Mouse (Mus musculus) heart, embryonic 12.5 days (tissue): ENCODE results near the gene Cwc27. TPM values are rescaled to one million over a fixed set of nuclear protein-coding genes. Genes with fewer than 3 reads are reported as not detected.

ENCODE experiments used
- ATAC-seq: fragments of 200-750 bp; cut with Nextera tagmentation; 2 replicates; pipeline ENCODE4 v1.8.0; 2017; ENCODE audit warnings: moderate TSS enrichment, moderate library complexity; ENCODE audit not compliant: insufficient number of reproducible peaks, low FRiP score
- H3K27ac ChIP-seq: fragments of 300-500 bp; sonication (generic); 2 replicates; pipeline ENCODE4 v1.5.1; 2016; ENCODE audit warnings: mild to moderate bottlenecking, moderate library complexity; ENCODE audit not compliant: poor library complexity, severe bottlenecking
- H3K27me3 ChIP-seq: fragments of 300-500 bp; sonication (generic); replicated peaks from 2 replicates; pipeline ENCODE4 v1.6.1; 2016; ENCODE audit warnings: mild to moderate bottlenecking, moderate library complexity
- H3K36me3 ChIP-seq: fragments of 300-500 bp; sonication (generic); 2 replicates; pipeline ENCODE4 v1.6.1; 2016; ENCODE audit warnings: mild to moderate bottlenecking, moderate library complexity
- H3K4me1 ChIP-seq: fragments of 300-500 bp; sonication (generic); replicated peaks from 2 replicates; pipeline ENCODE4 v1.6.1; 2016; ENCODE audit warnings: mild to moderate bottlenecking
- H3K4me2 ChIP-seq: fragments of 300-500 bp; sonication (generic); 2 replicates; pipeline ENCODE4 v1.6.1; 2016; ENCODE audit warnings: mild to moderate bottlenecking, moderate library complexity
- H3K4me3 ChIP-seq: fragments of 300-500 bp; sonication (generic); 2 replicates; pipeline ENCODE4 v1.5.1; 2016; ENCODE audit warnings: mild to moderate bottlenecking
- H3K9ac ChIP-seq: fragments of 300-500 bp; sonication (generic); 2 replicates; pipeline ENCODE4 v1.6.1; 2016; ENCODE audit warnings: mild to moderate bottlenecking, moderate library complexity
- H3K9me3 ChIP-seq: fragments of 300-500 bp; sonication (generic); replicated peaks from 2 replicates; pipeline ENCODE4 v1.6.1; 2016; ENCODE audit warnings: mild to moderate bottlenecking, moderate library complexity
- WGBS: fragments of 180-500 bp; shearing (Covaris S2); methylation state at CpG from one replicate; pipeline ENCODE4 v1.1.7; 2016; 5-methylcytosine and 5-hydroxymethylcytosine counted together
- polyA plus RNA-seq: library from polyadenylated mRNA; unstranded; fragments of >200 nt; fragmentation: Nextera tagmentation; extraction: Ambion mirVana; gene quantifications from 2 replicates; pipeline ENCODE4 v1.2.1, GENCODE M21; 2016

Cwc27 gene
- polyA plus RNA-seq, 1 experiment from 2014 or later, result 22.3 TPM

DNA sequence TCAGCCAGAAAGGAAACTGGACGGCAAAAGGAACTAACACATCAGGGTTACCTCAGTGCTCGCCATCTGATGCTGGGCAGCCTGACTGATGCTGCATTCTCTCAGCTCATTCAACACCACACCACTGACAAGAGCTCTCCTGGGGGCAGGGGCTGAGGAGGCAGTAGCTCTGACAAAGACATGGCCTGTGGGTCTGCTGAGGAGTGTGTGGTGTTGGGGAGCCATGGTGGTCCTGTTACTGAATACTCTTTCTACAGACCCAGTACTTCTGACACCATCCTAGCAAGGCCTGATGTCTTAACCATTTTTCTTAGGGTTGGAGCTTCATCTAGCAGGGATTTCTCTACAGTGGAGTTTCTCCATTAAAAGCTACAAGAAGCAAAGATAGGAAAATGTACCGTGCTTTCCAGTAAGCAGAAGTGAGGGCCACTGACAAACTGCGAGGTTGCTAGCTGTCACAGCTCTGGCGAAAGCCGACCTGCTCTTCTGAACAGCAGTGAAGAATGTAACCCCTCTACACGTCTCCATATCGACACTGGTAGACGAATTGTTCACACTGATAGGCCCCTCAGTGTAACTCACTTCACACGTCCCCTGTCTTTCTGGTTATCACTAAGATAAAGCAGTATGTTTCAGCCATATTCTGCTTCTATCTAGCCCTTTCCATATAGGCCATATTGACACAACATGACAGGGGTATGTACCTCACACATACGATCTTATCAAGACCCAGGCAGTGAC lies 189.6 kb downstream of the Cwc27 start:
- H3K9ac ChIP-seq, result no peak overlapping the region

DNA sequence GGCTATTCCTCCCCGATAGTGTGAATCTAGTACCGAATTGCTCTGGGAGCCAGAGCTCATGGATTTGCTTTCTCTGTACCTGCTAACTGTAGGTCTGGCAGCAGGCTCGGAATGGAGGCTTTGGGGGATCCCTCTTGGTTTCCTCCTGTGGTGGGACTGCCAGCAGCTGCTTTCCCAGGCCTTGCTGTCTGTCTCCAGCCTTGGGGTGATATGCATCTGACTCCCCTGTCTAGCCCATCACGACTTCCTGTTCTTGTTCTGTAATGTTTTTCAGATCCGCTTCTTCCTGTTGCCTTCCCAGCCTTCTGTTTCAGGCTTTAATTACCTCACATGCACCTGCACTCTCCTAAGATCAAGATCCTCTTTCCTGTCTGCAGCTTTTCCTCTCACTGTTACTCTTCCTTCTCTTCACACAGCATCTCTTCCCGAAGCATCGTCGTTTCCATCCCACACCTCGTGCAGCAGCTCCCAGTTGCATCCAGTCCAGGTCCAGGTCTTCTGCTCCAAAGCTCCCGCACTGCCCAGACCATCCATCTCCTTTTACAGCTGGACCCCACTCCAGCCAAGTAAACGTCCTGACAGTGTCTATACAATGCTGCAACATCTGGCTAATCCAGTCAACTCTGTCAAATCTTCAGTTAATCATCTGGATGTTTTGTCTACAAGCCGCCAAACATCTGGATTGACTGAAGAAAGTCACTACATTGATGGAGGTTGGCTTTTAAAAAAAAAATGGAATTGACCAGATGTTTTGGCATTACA lies 193.6 kb downstream of the Cwc27 start:
- Histone ChIP-seq H3K27me3 (no peaks in the 10 kb centered on the region), H3K9me3 (no peaks in the 10 kb centered on the region), H3K4me3 (no peak overlapping the region), H3K36me3 (no peaks in the 10 kb centered on the region), H3K27ac (no peak overlapping the region), H3K4me2 (no peak overlapping the region), H3K4me1 (peaks cover 9% of the 10 kb centered on the region), H3K9ac (no peak overlapping the region)
- WGBS, result 78% methylated on average over 12 of the region's 12 CpGs
- no peak for ATAC-seq

More for the DNA sequence above, 189.6 kb downstream of the Cwc27 start:
- Histone ChIP-seq H3K27ac (peak overlapping the region; percentile 87), H3K27me3 (no peaks in the 10 kb centered on the region), H3K36me3 (no peaks in the 10 kb centered on the region), H3K4me3 (no peak overlapping the region), H3K4me2 (peak overlapping the region; percentile 39), H3K9me3 (no peaks in the 10 kb centered on the region), H3K4me1 (peaks cover 27% of the 10 kb centered on the region)
- peak; percentile 71; the same call in 1 of the 2 replicates for ATAC-seq
- WGBS, result 18% methylated on average over 11 of the region's 11 CpGs

DNA sequence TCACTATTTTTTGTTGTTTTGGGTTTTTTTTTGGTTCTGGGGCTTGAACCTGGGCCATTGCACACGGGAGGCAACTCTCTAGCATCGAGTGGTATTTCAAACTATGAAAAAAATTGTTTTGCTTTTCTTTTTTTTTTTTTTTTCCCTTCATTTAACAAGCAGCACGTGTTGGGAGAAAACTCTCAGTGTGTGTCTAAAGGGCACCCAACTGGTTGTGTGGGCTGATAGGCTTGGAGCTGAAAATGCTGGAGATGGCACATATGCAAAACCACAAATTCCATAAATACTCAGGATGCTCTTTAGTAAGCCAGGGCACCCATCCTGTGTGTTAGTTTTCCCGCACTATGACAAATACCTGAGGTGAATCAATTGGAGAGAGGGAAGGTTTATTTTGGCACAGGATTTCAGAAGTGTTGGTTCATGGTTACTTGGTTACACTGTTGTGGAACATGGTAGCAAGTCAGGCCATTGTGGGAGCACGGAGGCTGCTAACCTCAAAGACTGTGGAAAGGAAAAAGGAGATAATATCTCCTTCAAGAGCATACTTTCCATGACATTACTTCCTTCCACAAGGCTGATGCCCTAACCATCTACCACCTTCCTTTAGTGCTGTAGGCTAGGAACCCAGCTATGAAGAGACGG lies 194.7 kb downstream of the Cwc27 start:
- WGBS, result 86% methylated on average over 6 of the region's 6 CpGs
- Histone ChIP-seq H3K9ac (no peak overlapping the region), H3K4me3 (no peak overlapping the region), H3K27me3 (no peaks in the 10 kb centered on the region), H3K27ac (no peak overlapping the region), H3K4me1 (peaks cover 4% of the 10 kb centered on the region), H3K4me2 (no peak overlapping the region), H3K36me3 (no peaks in the 10 kb centered on the region), H3K9me3 (no peaks in the 10 kb centered on the region)
- ATAC-seq, result no peak

DNA sequence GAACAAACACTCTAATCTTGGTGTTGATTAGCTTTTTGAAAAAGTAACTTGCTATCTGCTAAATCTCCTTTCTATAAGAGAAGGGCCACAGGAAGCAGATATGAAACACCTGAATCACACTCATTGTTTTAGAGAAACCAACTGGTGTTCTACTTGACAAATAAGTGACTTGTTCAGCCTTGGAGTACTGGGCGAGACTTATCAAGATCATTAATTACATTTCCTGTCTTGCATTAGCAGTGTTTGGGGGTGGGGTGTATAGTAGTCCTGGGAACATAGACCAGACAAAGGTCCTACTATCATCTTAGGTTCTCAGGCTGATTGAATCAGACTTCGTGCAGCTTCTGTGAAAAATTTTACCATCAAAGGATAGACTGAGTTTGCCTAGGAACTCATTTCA lies 196.5 kb downstream of the Cwc27 start:
- ATAC-seq, result no peak
- Histone ChIP-seq H3K9ac (no peak overlapping the region), H3K4me2 (no peak overlapping the region), H3K4me3 (no peak overlapping the region), H3K9me3 (no peaks in the 10 kb centered on the region), H3K27me3 (no peaks in the 10 kb centered on the region), H3K27ac (no peak overlapping the region), H3K36me3 (no peaks in the 10 kb centered on the region), H3K4me1 (no peaks in the 10 kb centered on the region; the same call in 1 of the 2 replicates)
- WGBS, result 59% methylated on average over 2 of the region's 2 CpGs

GRCm38 (mm10) chr13:104619503-104620288 lies 197.2 kb downstream of the Cwc27 start:
- no peak overlapping the region for H3K9ac ChIP-seq
- H3K4me3 ChIP-seq, result no peak overlapping the region
- H3K4me1 ChIP-seq, result no peaks in the 10 kb centered on the region; the same call in 1 of the 2 replicates
- no peak overlapping the region for H3K27ac ChIP-seq
- no peak for ATAC-seq
- WGBS, result 87% methylated on average over 7 of the region's 7 CpGs
- no peaks in the 10 kb centered on the region for H3K27me3 ChIP-seq
- no peak overlapping the region for H3K4me2 ChIP-seq
- no peaks in the 10 kb centered on the region for H3K36me3 ChIP-seq
- H3K9me3 ChIP-seq, result no peaks in the 10 kb centered on the region

GRCm38 (mm10) chr13:104617201-104617600 lies 199.7 kb downstream of the Cwc27 start:
- H3K36me3 ChIP-seq, result no peaks in the 10 kb centered on the region
- H3K9ac ChIP-seq, result no peak overlapping the region
- no peak overlapping the region for H3K4me2 ChIP-seq
- no peaks in the 10 kb centered on the region for H3K27me3 ChIP-seq
- no peak for ATAC-seq
- no peak overlapping the region for H3K27ac ChIP-seq
- no peaks in the 10 kb centered on the region for H3K9me3 ChIP-seq
- no peak overlapping the region for H3K4me3 ChIP-seq
- WGBS, result 78% methylated on average over 4 of the region's 4 CpGs
- H3K4me1 ChIP-seq, result no peaks in the 10 kb centered on the region

GRCm38 (mm10) chr13:104615999-104616810 lies 200.7 kb downstream of the Cwc27 start:
- Histone ChIP-seq H3K27ac (no peak overlapping the region), H3K27me3 (no peaks in the 10 kb centered on the region), H3K4me1 (no peaks in the 10 kb centered on the region), H3K36me3 (no peaks in the 10 kb centered on the region), H3K9ac (no peak overlapping the region), H3K4me3 (no peak overlapping the region), H3K9me3 (no peaks in the 10 kb centered on the region), H3K4me2 (no peak overlapping the region)
- WGBS, result 85% methylated on average over 18 of the region's 18 CpGs
- ATAC-seq, result no peak

GRCm38 (mm10) chr13:104615111-104615510 lies 201.8 kb downstream of the Cwc27 start:
- WGBS, result 87% methylated on average over 7 of the region's 7 CpGs
- no peak overlapping the region for H3K4me2 ChIP-seq
- H3K27ac ChIP-seq, result no peak overlapping the region
- no peaks in the 10 kb centered on the region for H3K9me3 ChIP-seq
- no peaks in the 10 kb centered on the region for H3K27me3 ChIP-seq
- no peak for ATAC-seq
- H3K36me3 ChIP-seq, result no peaks in the 10 kb centered on the region
- no peaks in the 10 kb centered on the region for H3K4me1 ChIP-seq
- H3K9ac ChIP-seq, result no peak overlapping the region
- H3K4me3 ChIP-seq, result no peak overlapping the region

- no peaks in the 10 kb centered on the region for H3K36me3 ChIP-seq
- no peak for ATAC-seq
- H3K4me3 ChIP-seq, result no peak overlapping the region
- H3K4me1 ChIP-seq, result no peaks in the 10 kb centered on the region
- H3K9ac ChIP-seq, result no peak overlapping the region
- no peaks in the 10 kb centered on the region for H3K9me3 ChIP-seq
- H3K27ac ChIP-seq, result no peak overlapping the region
- no peaks in the 10 kb centered on the region for H3K27me3 ChIP-seq
- 89% methylated on average over 4 of the region's 4 CpGs for WGBS
- H3K4me2 ChIP-seq, result no peak overlapping the region
Measured at GRCm38 (mm10) chr13:104611296-104611695, 205.6 kb downstream of the Cwc27 start.
